Mouse (Mus musculus) forebrain, embryonic 15.5 days (tissue): ENCODE measurements around the gene Txndc2. TPM values are rescaled to one million over a fixed set of nuclear protein-coding genes. Genes with fewer than 3 reads are reported as not detected.

ENCODE experiments used
- ATAC-seq: fragments of 200-750 bp; cut with Nextera tagmentation; replicated peaks from 2 replicates; pipeline ENCODE4 v1.8.0; 2017; ENCODE audit warnings: mild to moderate bottlenecking, moderate TSS enrichment, moderate library complexity
- H3K27ac ChIP-seq: fragments of 300-500 bp; sonication (generic); replicated peaks from 2 replicates; pipeline ENCODE4 v1.5.1; 2015; ENCODE audit warnings: mild to moderate bottlenecking, inconsistent platforms
- H3K27me3 ChIP-seq: fragments of 300-500 bp; sonication (generic); 2 replicates; pipeline ENCODE4 v1.6.1; 2015; ENCODE audit warnings: inconsistent platforms
- H3K36me3 ChIP-seq: fragments of 300-500 bp; sonication (generic); 2 replicates; pipeline ENCODE4 v1.6.1; 2015; ENCODE audit warnings: mild to moderate bottlenecking, inconsistent platforms
- H3K4me1 ChIP-seq: fragments of 300-500 bp; sonication (generic); 2 replicates; pipeline ENCODE4 v1.6.1; 2015; ENCODE audit warnings: inconsistent platforms
- H3K4me2 ChIP-seq: fragments of 300-500 bp; sonication (generic); replicated peaks from 2 replicates; pipeline ENCODE4 v1.6.1; 2015; ENCODE audit warnings: mild to moderate bottlenecking, inconsistent platforms
- H3K4me3 ChIP-seq: fragments of 300-500 bp; sonication (generic); 2 replicates; pipeline ENCODE4 v1.5.1; 2015; ENCODE audit warnings: mild to moderate bottlenecking, inconsistent platforms
- H3K9ac ChIP-seq: fragments of 300-500 bp; sonication (generic); replicated peaks from 2 replicates; pipeline ENCODE4 v1.6.1; 2015; ENCODE audit warnings: mild to moderate bottlenecking, inconsistent platforms
- H3K9me3 ChIP-seq: fragments of 300-500 bp; sonication (generic); 2 replicates; pipeline ENCODE4 v1.6.1; 2016; ENCODE audit warnings: inconsistent platforms
- WGBS: fragments of 180-500 bp; shearing (Covaris S2); methylation state at CpG from one replicate; pipeline ENCODE4 v1.1.7; 2015; ENCODE audit warnings: mixed read lengths; 5-methylcytosine and 5-hydroxymethylcytosine counted together
- polyA plus RNA-seq: library from polyadenylated mRNA; unstranded; fragments of >200 nt; fragmentation: Nextera tagmentation; extraction: Ambion mirVana; gene quantifications from 2 replicates; pipeline ENCODE4 v1.2.1, GENCODE M21; 2015

Gene Txndc2
- polyA plus RNA-seq, 1 experiment from 2014 or later: 0.15 TPM

GRCm38 (mm10) chr17:65669061-65669460, 27.1 kb upstream of the Txndc2 start:
- no peak overlapping the region for H3K9ac ChIP-seq
- no peak overlapping the region for H3K4me2 ChIP-seq
- H3K27me3 ChIP-seq: no peaks in the 10 kb centered on the region
- whole genome bisulfite sequencing: 86% methylated on average over 4 of the region's 4 CpGs
- H3K36me3 ChIP-seq: no peaks in the 10 kb centered on the region
- H3K9me3 ChIP-seq: no peaks in the 10 kb centered on the region
- no peak overlapping the region for H3K27ac ChIP-seq
- no peaks in the 10 kb centered on the region for H3K4me1 ChIP-seq
- no peak for ATAC-seq
- no peak overlapping the region for H3K4me3 ChIP-seq

GRCm38 (mm10) chr17:65667792-65668191, 25.8 kb upstream of the Txndc2 start:
- Histone ChIP-seq H3K9ac (no peak overlapping the region), H3K9me3 (no peaks in the 10 kb centered on the region), H3K4me3 (no peak overlapping the region), H3K27me3 (no peaks in the 10 kb centered on the region), H3K4me2 (no peak overlapping the region), H3K36me3 (no peaks in the 10 kb centered on the region), H3K4me1 (no peaks in the 10 kb centered on the region), H3K27ac (no peak overlapping the region)
- 89% methylated on average over 14 of the region's 14 CpGs for WGBS
- no peak for ATAC-seq

GRCm38 (mm10) chr17:65666388-65667161, 24.6 kb upstream of the Txndc2 start:
- Histone ChIP-seq H3K27me3 (no peaks in the 10 kb centered on the region), H3K36me3 (no peaks in the 10 kb centered on the region), H3K9me3 (no peaks in the 10 kb centered on the region), H3K27ac (no peak overlapping the region), H3K9ac (no peak overlapping the region), H3K4me3 (no peak overlapping the region), H3K4me1 (no peaks in the 10 kb centered on the region), H3K4me2 (no peak overlapping the region)
- 90% methylated on average over 17 of the region's 17 CpGs for WGBS
- ATAC-seq: no peak

- 90% methylated on average over 12 of the region's 12 CpGs for WGBS
- no peak overlapping the region for H3K9ac ChIP-seq
- no peak for ATAC-seq
- H3K27ac ChIP-seq: no peak overlapping the region
- H3K27me3 ChIP-seq: no peaks in the 10 kb centered on the region
- H3K4me2 ChIP-seq: no peak overlapping the region
- H3K9me3 ChIP-seq: no peaks in the 10 kb centered on the region
- no peaks in the 10 kb centered on the region for H3K4me1 ChIP-seq
- no peak overlapping the region for H3K4me3 ChIP-seq
- H3K36me3 ChIP-seq: no peaks in the 10 kb centered on the region
Observed at GRCm38 (mm10) chr17:65665786-65666387, 23.9 kb upstream of the Txndc2 start.

GRCm38 (mm10) chr17:65663329-65664078, 21.5 kb upstream of the Txndc2 start:
- Histone ChIP-seq H3K4me1 (no peaks in the 10 kb centered on the region), H3K9me3 (no peaks in the 10 kb centered on the region), H3K27ac (no peak overlapping the region), H3K27me3 (no peaks in the 10 kb centered on the region), H3K36me3 (no peaks in the 10 kb centered on the region), H3K4me2 (no peak overlapping the region), H3K9ac (no peak overlapping the region), H3K4me3 (no peak overlapping the region)
- ATAC-seq: no peak
- 82% methylated on average over 14 of the region's 14 CpGs for WGBS

GRCm38 (mm10) chr17:65662662-65663061, 20.7 kb upstream of the Txndc2 start:
- Histone ChIP-seq H3K4me1 (no peaks in the 10 kb centered on the region), H3K9me3 (no peaks in the 10 kb centered on the region), H3K4me3 (no peak overlapping the region), H3K27me3 (no peaks in the 10 kb centered on the region), H3K4me2 (no peak overlapping the region), H3K27ac (no peak overlapping the region), H3K9ac (no peak overlapping the region), H3K36me3 (no peaks in the 10 kb centered on the region)
- 86% methylated on average over 3 of the region's 3 CpGs for WGBS
- ATAC-seq: no peak

- Histone ChIP-seq H3K9me3 (no peaks in the 10 kb centered on the region), H3K27ac (no peak overlapping the region), H3K36me3 (no peaks in the 10 kb centered on the region), H3K4me1 (no peaks in the 10 kb centered on the region), H3K9ac (no peak overlapping the region), H3K27me3 (no peaks in the 10 kb centered on the region), H3K4me3 (no peak overlapping the region), H3K4me2 (no peak overlapping the region)
- 98% methylated on average over 2 of the region's 2 CpGs for WGBS
- no peak for ATAC-seq
Observed at GRCm38 (mm10) chr17:65658416-65658815, 16.4 kb upstream of the Txndc2 start.

GRCm38 (mm10) chr17:65657958-65658357, 16.0 kb upstream of the Txndc2 start:
- Histone ChIP-seq H3K27ac (no peak overlapping the region), H3K4me3 (no peak overlapping the region), H3K36me3 (no peaks in the 10 kb centered on the region), H3K4me2 (no peak overlapping the region), H3K9ac (no peak overlapping the region), H3K9me3 (no peaks in the 10 kb centered on the region), H3K4me1 (no peaks in the 10 kb centered on the region), H3K27me3 (no peaks in the 10 kb centered on the region)
- WGBS: 83% methylated on average over 9 of the region's 9 CpGs
- no peak for ATAC-seq

- Histone ChIP-seq H3K36me3 (no peaks in the 10 kb centered on the region), H3K27ac (no peak overlapping the region), H3K27me3 (no peaks in the 10 kb centered on the region), H3K9me3 (no peaks in the 10 kb centered on the region), H3K4me2 (no peak overlapping the region), H3K9ac (no peak overlapping the region), H3K4me1 (no peaks in the 10 kb centered on the region), H3K4me3 (no peak overlapping the region)
- WGBS: 96% methylated on average over 6 of the region's 6 CpGs
- ATAC-seq: no peak
Observed at GRCm38 (mm10) chr17:65656731-65657130, 14.8 kb upstream of the Txndc2 start.

GRCm38 (mm10) chr17:65656076-65656475, 14.1 kb upstream of the Txndc2 start:
- no peaks in the 10 kb centered on the region for H3K4me1 ChIP-seq
- no peak overlapping the region for H3K4me3 ChIP-seq
- no peak overlapping the region for H3K27ac ChIP-seq
- 88% methylated on average over 8 of the region's 8 CpGs for WGBS
- H3K9me3 ChIP-seq: no peaks in the 10 kb centered on the region
- ATAC-seq: no peak
- H3K9ac ChIP-seq: no peak overlapping the region
- no peaks in the 10 kb centered on the region for H3K36me3 ChIP-seq
- H3K27me3 ChIP-seq: no peaks in the 10 kb centered on the region
- no peak overlapping the region for H3K4me2 ChIP-seq

GRCm38 (mm10) chr17:65655608-65656007, 13.6 kb upstream of the Txndc2 start:
- ATAC-seq: no peak
- Histone ChIP-seq H3K9me3 (no peaks in the 10 kb centered on the region), H3K4me3 (no peak overlapping the region), H3K4me2 (no peak overlapping the region), H3K36me3 (no peaks in the 10 kb centered on the region), H3K9ac (no peak overlapping the region), H3K27me3 (no peaks in the 10 kb centered on the region), H3K4me1 (no peaks in the 10 kb centered on the region), H3K27ac (no peak overlapping the region)
- 82% methylated on average over 4 of the region's 4 CpGs for WGBS

GRCm38 (mm10) chr17:65650598-65650997, 8.6 kb upstream of the Txndc2 start:
- no peak for ATAC-seq
- no peaks in the 10 kb centered on the region for H3K27me3 ChIP-seq
- WGBS: 93% methylated on average over 6 of the region's 6 CpGs

More at GRCm38 (mm10) chr17:65650598-65650997, 8.6 kb upstream of the Txndc2 start:
- Histone ChIP-seq H3K9me3 (no peaks in the 10 kb centered on the region), H3K4me2 (no peak overlapping the region), H3K27ac (no peak overlapping the region), H3K9ac (no peak overlapping the region), H3K4me3 (no peak overlapping the region), H3K4me1 (no peaks in the 10 kb centered on the region), H3K36me3 (no peaks in the 10 kb centered on the region)
